Mouse (Mus musculus): ENCODE data around the gene Asphd2.

Asphd2 gene

DNA sequence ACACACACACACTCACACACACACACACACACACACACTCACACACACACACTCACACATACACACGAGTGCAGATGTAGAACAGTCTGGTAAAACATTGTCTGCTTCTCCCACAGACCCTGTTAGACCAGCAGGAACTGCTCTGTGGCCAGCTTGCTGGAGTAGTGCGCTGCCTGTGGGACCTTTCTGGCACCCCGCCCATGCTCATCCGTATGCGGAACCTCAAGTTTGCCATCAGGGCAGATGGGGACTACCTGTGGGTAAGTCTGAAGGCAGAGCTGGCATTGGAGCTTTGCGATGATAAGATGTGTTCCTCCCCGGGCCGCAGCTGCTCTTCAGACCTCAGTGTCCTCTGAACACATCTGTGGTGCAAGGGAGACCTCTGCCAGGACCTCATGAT, 45.5 kb downstream of the Asphd2 start:
- 81% methylated on average over 8 of the region's 8 CpGs for WGBS

GRCm38 (mm10) chr5:112346211-112346965, 48.3 kb downstream of the Asphd2 start:
- 77% methylated on average over 16 of the region's 16 CpGs for WGBS

- 40% methylated on average over 6 of the region's 6 CpGs for WGBS
Observed at GRCm38 (mm10) chr5:112344092-112344960, 50.3 kb downstream of the Asphd2 start.

DNA sequence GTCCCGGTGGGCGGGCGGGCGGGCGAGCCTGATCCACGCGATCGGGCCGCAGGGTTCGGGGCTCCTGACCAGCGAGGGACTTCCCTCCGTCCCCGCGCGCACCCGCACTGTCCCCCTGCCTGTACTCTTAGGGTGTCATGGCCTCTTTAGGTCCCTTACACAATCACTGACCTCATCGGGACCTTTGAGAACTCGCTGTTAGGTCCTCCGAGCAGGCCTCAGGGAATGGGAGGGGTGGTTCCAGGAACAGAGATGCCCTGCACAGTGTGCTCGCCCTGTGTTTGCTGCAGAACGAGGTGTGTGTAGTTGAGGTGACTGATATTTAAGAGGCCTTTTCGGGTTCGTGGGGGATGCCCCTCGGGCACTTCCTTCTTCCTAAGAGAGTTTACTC, 51.5 kb downstream of the Asphd2 start:
- WGBS, result under 1% methylated on average over 23 of the region's 24 CpGs

- 2% methylated on average over 64 of the region's 64 CpGs for WGBS
Observed at GRCm38 (mm10) chr5:112342463-112343204, 52.0 kb downstream of the Asphd2 start, which contains the start of the genes Srrd and Hps4. Srrd (minus strand) TSS chr5:112343040. Hps4 (plus strand) TSS chr5:112343083.

DNA sequence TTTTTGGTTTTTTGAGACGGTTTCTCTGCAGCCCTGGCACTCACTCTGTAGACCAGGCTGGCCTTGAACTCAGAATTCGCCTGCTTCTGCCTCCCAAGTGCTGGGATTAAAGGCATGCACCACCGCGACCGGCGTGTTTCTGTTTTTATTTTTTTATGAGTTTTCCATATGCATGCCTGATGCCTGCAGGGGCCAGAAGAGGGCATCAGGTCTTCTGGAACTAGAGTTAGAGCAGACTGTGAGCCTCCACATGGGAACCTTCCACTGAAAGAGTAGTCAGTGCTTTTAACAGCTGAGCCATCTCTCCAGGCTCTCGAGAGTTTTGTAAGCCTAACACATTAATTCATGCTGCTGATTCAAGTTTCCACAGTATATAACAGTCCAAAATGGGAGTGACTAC, 55.5 kb downstream of the Asphd2 start:
- 47% methylated on average over 7 of the region's 7 CpGs for WGBS

DNA sequence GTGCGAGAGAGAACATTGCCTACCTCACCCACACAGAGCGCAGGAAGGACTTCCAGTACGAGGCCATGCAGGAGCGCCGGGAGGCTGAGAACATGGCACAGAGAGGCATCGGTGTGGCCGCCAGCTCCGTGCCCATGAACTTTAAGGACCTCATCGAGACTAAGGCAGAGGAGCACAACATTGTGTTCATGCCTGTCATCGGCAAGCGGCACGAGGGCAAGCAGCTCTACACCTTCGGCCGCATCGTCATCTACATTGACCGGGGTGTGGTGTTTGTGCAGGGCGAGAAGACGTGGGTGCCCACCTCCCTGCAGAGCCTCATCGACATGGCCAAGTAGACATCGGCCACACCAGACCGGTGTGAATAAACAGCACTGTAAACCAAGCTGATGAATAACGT, 57.7 kb downstream of the Asphd2 start:
- WGBS, result 90% methylated on average over 22 of the region's 22 CpGs

DNA sequence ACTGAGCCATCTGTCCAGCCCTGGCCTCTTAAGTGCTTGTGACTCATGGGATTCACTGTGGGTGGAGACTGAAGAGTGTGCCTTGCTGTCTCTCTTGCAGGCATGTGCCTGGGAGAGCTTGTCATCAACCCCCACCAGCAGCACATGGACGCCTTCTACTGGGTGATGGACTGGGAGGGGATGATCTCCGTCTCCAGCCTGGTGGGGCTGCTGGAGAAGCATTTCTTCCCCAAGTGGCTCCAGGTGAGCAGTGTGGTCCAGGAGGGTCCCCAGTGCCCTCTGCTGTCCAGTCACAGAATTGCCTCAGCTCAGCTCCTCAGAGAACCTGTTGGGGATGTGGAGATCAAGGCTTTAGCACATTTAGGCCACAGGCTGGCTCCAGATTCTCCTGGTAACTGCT, 59.2 kb downstream of the Asphd2 start:
- 31% methylated on average over 2 of the region's 2 CpGs for WGBS

All from cerebral cortex, adult 2 months (tissue).